Mouse (Mus musculus) thymus, postnatal 36 days (tissue): ENCODE results near the gene Adgra3.

Experiments
- DNase-seq, 2 experiments: peaks; one replicate each; pipeline ENCODE4 v3.0.0; 2022; ENCODE audit warnings: mixed read lengths in 2 of 2

Adgra3 gene

DNA sequence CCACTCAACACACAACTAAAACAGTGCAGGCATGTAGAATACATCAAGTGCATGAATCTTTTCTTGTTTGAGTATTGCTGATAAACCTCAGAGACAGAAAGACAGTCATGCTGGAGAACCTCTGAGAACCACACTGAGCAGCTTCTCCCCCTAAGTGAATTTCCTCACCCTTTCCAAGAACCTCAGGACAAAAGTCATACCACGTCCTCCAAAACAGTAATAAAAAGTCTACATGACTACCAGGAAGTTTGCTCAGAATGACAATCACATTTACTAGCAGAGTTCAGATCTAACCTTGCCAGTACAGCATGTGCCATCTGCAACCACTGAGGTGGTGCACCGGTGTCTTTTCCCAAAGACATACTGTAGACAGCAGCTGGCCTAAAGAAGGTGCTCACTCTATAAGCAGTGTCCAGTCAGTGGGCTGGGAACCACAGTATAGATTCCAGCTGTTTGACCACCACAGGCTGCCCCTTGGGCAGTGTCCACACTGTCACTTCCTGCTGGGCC is 27.0 kb downstream of the Adgra3 start:
- no peak for DNase-seq

DNA sequence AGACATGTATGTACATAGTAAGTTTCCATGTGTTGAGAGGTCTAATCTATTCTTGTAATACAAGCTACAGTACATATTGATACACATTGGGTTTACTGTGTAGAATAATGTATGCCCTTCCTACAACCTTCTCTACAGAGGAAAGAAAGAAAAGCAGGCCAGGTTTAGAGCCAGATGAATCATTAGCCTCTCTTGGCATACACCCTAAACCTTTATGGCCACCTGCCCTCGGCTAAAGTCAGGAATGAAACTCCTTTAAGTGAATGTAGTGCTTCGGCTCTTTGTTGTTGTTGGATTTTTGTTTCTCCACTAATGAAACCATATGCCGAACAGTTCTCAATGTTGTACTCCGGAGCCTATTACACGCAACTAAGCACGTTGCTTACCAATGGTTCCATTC is 27.5 kb downstream of the Adgra3 start:
- DNase-seq, result no peak

DNA sequence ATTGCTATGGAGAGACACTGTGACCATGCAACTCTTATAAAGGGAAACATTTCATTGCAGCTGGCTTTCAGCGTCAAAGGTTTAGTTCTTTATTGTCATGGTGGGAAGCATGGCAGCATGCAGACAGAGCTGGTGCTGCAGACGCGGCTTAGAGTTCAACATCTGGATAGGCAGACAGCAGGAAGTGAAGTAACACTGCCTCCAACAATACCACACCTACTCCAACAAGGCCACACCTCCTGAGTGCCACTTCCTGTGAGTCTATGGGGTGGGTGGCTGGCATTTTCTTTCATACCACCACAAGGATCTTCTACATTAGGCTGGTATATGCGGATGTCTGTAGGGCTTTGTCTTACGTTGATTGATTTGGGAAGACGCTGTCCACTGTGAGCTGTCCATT is 29.1 kb downstream of the Adgra3 start:
- DNase-seq, result peak; percentile 8 to 29

DNA sequence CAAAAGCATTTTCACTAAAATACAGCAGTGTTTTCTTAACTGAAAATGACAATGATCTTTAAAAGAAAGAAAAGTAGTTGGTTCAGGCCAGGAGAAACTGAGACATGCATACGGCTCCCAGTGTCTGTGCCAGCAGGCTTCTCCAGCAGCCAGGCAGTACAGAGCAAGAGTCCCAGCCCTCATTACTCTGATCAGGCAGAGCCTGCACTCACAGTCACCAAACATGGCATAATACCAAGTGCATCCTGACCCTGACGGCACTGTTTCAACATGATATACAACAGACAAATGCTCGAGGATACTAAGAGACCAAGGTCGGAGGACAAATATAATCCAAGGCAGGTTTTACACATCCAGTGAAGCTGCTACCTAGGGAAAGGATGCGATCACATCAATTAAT is 31.2 kb downstream of the Adgra3 start:
- no peak for DNase-seq

DNA sequence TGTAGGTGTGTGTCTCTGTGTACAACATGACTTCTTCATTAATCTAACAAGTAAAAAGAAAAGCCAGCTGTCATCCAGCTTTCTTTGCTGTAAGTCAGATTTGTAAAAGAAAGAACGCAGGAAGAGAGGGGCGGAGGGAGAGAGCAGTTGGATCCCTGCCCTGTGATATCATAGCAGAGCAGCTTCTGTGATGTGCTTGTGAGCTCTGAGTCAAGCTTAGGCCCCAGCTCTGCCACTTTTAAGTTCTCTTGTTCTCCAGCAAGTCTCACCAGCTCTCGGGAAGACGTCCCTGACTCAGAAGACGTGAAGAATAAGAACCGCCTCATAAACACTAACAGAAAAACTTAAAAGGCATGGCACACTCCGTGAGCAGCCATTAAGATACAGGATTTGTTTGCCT is 31.8 kb downstream of the Adgra3 start:
- DNase-seq, result no peak

DNA sequence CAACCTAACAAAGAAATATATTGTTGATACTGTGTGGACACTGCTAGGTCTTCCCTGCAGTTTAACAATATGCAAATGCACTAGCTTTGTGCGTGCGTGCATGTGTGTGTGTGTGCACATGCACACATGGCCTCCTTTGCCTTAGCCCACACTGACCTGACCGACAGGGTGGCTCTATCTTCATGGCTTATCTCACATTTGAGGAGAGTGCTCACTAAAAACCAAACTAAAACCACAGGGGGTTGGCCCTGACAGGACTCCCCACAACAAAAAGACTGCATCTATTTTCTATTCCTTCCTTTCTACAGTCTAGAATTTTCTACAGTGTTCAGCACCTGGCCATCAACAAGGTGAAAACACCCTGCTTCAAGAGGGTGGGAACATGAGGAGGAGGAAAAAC is 32.7 kb downstream of the Adgra3 start:
- DNase-seq, result no peak

DNA sequence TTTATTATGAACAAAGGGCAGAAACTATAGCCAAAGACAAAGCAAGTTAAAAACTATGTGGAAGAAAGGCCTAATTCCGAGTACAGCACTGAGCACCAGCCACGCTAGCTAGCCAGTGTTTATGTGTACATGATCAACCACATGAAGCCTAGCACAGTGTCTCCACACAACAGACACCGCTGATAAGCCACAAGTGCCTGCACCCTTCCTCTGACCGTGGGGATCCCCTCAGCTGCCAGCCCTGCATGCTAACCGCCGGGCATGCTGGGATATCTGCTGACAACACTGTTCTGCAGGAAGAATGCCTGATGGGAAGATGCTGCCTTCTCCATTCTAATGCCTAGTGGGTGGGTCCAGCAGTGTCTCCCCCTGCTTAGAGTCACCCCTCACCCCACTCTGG is 34.7 kb downstream of the Adgra3 start:
- no peak for DNase-seq

DNA sequence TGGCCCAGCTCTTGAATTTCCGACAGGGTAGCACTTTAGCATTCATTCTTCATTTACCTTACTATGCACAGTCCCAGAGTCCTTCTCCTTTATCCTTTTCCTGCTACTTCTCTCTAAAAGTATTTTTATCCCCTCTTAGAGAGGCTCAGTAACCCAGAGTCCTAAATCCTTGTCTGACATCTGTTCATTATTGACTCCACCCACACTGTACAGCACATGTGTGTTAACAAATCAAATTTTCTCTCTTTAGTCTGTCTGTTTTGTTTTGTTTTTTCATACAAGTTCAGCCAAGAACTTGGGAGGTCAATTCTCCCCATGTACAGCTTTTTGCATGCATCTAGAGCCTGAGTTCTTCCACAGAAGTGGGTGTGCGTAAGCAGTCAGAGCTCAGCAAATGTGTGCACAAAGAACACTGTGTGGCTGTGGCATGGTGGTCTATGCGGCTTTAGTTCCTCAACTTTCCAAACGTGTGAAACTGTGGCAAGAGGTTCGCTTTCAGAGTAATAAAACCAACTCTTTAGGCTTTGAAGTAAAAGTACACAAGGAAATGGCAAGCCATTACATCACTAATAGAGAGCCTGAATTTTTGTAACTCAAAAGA is 42.7 kb downstream of the Adgra3 start:
- DNase-seq, result no peak

DNA sequence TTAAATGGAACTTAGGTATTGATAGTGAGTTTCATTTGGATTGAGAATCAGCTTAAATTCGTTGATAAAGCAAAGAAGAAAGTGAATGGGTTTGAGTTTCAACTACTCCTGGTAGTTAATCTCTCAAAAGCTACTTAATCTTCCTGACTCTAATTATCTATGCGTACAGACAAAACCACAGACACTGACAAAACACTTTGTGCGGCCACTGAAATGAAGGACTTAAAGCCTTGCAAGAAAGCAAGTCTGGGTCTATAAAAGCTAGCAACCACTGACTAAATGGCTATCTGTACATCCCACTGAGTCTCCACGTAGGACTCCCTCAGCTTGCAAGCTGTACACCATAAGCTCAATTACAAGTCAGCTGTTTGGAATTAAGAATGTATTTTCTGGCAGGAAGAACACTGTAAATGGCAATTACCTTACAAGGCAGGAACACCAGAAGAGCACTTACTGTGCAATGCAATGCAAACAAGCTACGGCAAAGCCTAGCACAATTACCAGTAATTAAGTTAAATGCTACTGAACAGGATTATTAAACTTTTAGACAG is 43.6 kb downstream of the Adgra3 start:
- DNase-seq, result no peak

DNA sequence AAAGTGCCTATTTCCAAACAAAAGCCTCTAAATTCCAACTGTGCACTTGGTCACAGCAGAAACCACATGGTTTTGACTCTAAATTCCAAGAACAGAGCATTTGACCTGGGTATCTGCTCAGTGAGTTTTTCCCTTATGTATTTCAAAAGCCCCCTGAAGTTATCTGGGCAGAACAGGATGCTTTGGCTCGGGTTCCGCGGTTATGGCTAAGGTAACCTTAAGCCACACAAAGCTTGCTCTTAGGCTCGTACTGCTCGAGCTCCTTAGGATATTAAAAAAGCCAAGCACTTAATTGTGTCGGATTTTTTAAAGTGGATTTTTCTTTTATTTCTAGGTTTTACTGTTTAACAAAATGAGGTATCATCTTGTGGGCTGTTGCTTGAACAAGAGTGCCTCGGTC is 44.1 kb downstream of the Adgra3 start:
- no peak for DNase-seq

DNA sequence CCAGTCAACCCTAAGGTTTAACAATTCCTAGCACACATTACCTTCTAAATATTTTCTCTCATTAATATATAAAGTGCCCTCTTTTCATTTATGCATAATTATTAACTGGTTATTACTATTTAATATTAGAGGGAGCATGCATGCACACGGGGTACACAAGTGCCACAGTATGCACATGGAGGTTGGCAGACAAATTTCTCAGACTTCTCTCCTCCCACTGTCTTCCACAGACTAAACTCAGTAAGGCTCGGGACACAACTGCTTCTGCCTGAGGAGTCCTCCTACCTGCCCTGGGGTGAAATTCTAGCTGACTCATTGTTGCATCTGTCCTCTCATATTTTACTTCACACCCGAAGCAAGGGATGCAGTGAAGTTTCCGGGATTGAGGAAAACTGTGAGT is 44.8 kb downstream of the Adgra3 start:
- DNase-seq, result no peak

DNA sequence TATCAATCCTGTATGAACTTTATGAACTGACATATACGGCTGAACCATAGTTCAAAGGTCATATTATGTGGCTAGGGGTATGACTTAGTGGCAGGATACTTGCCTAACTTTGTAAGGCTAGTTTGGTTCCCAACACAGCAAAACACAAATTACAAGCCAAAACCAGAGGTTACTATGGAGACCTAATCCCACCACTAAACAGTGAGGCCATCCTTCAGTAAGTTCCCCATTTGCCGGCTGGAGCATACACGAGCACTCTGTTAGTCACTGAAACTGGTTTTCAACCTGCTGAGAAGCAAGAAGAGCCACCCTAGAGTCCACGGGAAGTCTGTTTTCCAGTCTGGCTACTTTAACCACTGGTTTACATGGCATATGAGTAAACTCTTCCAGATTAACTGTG is 50.0 kb downstream of the Adgra3 start:
- DNase-seq, result no peak

DNA sequence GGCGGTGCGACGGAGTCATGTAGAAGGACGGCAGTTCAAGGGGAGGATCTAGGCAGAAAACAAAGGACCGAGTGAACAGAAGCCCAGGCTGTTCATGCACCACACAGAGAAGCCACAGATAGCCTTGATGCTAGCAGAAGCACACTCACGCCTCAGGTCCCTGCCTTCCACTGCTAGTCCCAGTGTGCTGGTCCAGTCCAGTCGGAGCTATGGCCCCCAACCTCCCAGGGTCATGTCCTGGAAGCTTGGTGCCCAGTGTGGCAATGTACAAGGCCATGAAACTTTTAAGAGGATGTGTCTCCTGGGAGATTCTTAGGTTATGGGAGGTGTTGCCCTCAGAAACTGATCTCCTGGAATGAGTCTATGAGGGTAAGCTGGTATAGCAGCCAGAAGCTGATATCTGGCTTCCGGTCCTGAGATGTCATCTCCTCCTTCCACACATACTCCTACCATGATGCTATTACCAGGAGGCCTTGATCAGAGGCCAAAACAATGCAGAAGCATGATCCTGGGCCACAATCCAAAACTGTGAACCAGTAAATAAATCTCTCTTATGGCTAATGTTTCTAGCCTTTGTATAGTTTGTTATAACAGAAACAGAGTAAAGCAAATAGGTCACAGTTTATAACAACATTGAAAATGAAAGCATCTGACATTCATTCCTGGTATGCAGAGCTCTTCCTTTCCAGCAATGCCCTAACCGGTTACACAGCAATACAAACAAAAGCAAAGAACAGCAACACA is 51.7 kb downstream of the Adgra3 start:
- no peak for DNase-seq

DNA sequence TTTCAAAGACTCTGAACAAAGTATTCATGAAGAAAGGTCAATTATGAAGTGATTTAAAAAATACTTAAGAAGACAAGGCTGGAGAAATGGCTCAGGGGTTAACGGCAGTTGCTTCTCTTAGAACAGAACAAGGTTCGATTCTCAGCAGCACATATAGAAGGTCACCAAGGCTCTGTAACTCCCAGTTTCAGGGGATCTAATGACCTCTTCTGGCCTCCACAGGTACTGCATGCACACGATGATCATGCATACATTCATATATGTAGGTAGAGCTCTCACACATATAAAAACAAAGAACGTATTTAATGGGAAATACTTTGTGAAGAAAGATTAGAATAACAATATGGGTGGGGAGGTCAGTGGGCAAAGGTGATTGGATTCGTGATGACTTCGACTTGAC is 56.5 kb downstream of the Adgra3 start:
- peak; percentile 13 to 14 for DNase-seq

DNA sequence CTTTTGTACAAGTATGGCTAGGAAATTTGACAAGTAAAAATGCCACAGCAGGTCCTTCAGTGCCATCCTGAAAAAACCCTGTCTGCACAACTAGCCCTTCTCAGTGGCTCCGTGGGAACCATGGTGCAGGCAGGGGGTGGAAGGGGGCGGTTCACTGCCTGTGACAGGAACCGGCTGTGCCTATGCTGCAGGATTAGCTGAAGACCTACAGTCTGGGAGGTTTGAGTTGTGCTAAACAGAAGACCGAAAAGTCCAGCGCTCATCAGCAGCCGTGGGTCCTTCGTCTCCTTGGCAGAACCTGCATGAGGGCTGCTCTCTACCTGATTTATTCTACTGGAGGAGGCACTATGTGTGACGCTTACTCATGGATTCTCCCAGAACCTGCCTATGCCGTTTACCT is 59.0 kb downstream of the Adgra3 start:
- no peak for DNase-seq

DNA sequence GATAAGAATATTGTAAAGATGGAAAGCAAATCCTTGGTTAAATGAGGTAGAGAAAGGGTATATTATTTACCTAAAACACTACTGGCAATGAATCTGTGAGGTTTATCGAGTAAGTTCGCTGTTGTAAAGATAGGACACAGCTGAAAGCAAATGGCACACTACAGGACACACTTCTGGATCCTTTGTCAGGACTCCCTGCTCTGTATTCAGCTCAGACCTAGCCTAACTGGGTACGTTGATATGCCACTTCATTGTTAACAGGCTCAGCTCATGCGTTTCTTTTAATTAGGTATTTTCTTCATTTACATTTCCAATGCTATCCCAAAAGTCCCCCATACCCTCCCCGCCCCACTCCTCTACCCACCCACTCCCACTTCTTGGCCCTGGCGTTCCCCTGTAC is 61.8 kb downstream of the Adgra3 start:
- DNase-seq, result no peak

DNA sequence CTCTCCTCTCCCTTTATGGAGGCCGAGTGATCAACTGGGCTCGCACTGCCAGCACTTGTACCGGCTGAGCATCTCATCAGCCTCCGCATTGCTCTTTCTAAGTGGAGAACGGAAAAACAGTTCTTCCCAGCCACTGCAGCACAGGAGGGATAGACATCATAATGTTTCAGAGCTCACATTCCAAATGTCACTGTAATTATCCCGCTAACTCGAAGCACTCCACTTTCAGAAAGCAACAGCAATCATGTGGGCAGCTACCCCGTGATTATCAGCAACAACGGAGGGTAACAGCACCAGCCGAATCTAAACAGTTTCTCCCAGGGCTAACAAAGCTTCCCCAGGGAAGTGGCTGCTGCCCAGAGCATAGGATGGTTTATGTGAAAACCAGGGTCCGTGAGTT is 62.3 kb downstream of the Adgra3 start:
- no peak for DNase-seq

DNA sequence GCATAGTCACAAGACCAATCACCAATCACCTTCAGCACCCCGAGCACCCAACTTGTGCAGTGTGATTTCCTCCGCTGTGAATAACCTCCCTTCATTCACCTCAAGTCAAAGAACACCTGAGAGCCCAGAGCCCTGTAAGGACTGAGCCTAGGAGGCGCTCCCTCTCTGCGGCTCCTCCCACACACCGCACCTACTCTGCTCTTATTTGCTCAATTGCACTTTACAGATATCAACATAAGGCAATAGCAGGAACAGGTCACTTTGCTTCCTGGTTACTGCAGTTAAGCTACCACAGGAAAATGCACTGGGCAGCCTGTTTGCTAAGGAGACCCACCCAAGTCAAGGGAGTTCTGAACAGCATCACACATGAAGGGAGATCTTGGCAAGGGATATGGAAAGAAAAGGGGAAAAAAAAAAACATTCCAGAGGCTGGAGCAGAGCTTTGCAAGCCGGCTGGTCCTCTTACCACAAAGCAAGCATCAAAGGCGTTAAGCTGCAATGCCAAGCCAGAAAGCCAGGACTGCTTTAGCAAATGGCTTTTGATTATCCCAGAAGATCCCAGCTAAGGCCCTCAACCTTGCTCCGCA is 68.0 kb downstream of the Adgra3 start:
- DNase-seq, result no peak

DNA sequence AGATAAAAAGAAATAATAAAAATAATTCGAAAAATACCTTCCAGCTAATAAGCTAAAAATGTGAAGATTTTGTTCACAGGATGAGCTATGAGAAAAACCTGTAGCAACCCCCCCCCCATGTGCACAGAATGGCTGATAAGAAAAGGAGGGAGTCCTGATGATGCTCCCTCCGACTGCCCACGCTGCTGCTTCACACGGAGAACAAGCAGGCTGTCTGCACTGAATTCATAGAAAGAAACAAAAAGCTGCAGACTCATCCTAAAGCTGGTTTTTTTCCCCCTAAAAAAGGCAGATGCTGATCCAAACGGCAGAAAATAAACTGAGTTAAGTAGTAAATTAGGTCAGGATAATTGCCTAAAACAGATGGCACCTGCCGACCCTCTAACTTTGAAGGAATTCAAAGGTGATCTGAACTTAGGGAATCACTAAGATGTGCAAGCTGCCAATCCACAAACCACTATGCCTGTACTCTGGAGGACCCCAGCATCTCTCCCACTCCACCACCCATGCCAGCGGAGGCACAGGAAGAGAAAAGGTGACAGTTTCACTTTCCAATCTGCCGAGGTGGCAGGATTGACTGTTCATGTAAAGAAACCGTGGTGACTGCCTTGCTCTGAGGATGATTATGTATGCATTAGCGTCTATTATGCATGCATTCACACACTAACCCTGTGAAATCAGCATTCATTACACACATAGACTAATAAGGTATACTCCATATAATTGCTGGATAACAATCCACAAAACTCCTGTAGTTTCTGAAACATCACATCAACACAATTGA is 70.6 kb downstream of the Adgra3 start:
- DNase-seq, result no peak

DNA sequence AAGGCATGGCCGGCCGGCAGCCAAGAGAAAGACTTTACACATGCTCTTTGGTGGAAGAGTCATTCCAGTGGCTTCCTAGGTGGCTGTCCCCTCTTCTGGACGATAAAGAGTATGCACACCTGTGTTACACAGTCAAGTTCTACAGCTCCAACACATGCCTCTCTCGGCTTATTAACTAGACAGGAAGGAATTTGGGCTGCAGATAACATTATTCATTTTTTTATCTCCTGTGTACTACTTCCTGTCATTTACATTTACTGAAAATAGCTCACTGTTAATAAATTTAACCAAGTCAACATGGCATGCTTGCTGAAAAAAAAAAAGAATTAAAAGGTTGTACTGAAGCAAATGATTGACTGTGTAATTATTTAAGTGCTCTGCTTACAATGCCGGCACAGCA is 78.1 kb downstream of the Adgra3 start:
- no peak for DNase-seq

DNA sequence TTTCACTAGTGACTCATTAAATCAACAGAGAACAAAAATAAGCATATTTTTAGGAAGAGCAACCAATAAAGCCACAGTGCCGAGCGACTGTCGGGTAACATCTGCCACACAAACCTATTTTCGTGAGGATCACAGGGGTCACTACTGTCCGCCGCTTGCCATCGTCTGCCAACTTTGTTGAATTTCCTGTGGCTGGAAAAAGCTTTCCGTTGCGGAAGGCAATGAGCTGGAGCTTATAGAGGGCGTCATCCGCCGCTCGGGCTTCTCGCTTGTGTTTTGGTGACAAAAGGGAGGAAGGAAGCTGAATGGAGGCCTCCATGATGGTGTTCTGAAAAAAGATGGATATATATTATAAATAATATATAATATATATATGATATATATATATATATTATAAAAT is 79.6 kb downstream of the Adgra3 start:
- DNase-seq, result no peak

DNA sequence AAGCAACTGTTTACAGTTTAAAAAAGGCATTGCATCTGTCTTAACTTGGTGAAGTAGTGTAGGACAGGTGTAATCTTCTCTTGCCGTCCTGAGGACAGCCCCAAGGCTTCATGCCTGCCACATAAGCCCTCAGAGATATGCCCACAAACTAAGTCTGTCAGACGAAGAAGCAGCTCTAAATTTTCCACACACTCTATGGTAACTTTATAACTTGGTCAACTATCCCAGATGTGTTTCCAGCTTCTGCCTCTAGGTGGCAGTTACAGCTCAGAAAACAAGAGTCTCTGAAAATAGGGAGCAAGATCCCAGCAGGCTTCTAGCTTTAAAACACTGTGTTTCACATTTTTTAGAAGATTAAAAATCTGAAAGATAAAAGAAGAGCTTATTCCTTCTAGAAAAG is 82.8 kb downstream of the Adgra3 start:
- peak in 1 of 2 experiments; percentile 21 for DNase-seq

DNA sequence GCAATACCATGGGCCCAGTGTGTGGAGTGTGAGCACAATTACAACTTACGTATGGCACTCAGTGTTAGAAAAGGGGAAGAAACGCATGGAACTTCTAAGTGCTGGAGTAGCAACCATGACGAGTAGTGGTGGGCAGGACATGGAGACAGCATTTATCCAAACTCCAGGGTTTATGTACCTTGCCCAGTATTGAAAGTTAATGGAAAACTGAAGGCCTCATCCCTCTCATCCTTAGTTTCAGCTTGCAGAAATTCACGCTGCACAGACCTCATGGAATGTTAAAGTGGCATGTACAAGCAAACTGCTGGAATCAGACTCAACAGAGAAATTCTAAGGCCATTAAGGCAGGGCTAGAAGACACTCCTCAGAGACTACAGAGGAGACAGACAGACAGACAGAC is 84.6 kb downstream of the Adgra3 start:
- no peak for DNase-seq
